Comparison of ENCODE assay signal across 20 mouse cellular contexts in genomic region chr1:179169161-179169560, GRCm38 (mm10).
DNase-seq lines count a peak whose midpoint lies in the region; ATAC-seq and TF ChIP-seq lines count a peak whose summit lies in the region.
"Had no signal": no experiment of that assay in that cellular context is flagged by ENCODE, and none has a peak within 500 bp of the region (broad histone marks: within the 10 kb centered on the region; RNA-seq: fewer than 3 reads in every experiment).

No protein-coding gene starts in this region.

- H3K36me3 ChIP-seq in thymus, adult 2 months (ENCODE audit: control insufficient read depth, insufficient read depth, low read length) = no peaks in the 10 kb centered on the region
- no peaks in the 10 kb centered on the region for H3K36me3 ChIP-seq in heart, embryonic 12.5 days
- H3K36me3 ChIP-seq: forebrain, embryonic 10.5 days; hindbrain, embryonic 12.5 days; limb, embryonic 15.5 days had no signal

- peak; percentile 46 for DNase-seq in cerebellum, adult 11-12 months
- DNase-seq in cerebellum, postnatal 4 days (ENCODE audit: low spot score in 2 of 2) = no peak
- peak; percentile 50 for DNase-seq in cerebellum, adult 9-11 months
- peak; percentile 15 for DNase-seq in thymus, adult 2 months
- DNase-seq in frontal cortex, adult 2 months (ENCODE audit: extremely low spot score in 1 of 2, low spot score in 1 of 2) = no peak
- DNase-seq in right cerebral cortex, adult 18-20 months = no peak
- no peak for DNase-seq in adrenal gland, postnatal 14 days
- DNase-seq: adrenal gland, postnatal 36 days; kidney, adult 11 months; left cerebral cortex, postnatal 4 days; lung, embryonic 14.5 days; midbrain, embryonic 14.5 days; right cerebral cortex, postnatal 14 days had no signal

- no peak for TF ChIP-seq POLR2A in thymus, adult 2 months (IDR thresholded peaks at IDR 0.05; ENCODE audit: control insufficient read depth, extremely low read depth, insufficient read depth, low read length, poor library complexity)

- H3K4me1 ChIP-seq in thymus, adult 2 months (replicated peaks; ENCODE audit: control insufficient read depth, insufficient read depth, low read length) = peaks cover 28% of the 10 kb centered on the region
- H3K4me1 ChIP-seq in heart, embryonic 12.5 days (replicated peaks) = peaks cover 7% of the 10 kb centered on the region
- H3K4me1 ChIP-seq: hindbrain, embryonic 12.5 days; limb, embryonic 15.5 days had no signal

- no peak overlapping the region for H3K4me2 ChIP-seq in heart, embryonic 12.5 days
- H3K4me2 ChIP-seq: hindbrain, embryonic 12.5 days; limb, embryonic 15.5 days; lung, embryonic 14.5 days had no signal

- no peak overlapping the region for H3K4me3 ChIP-seq in thymus, adult 2 months (ENCODE audit: control insufficient read depth, insufficient read depth, low read length)
- H3K4me3 ChIP-seq in heart, embryonic 12.5 days = no peak overlapping the region
- H3K4me3 ChIP-seq: forebrain, embryonic 10.5 days; hindbrain, embryonic 12.5 days; limb, embryonic 15.5 days; megakaryocyte, embryonic 14.5 days had no signal

- no peaks in the 10 kb centered on the region for H3K9me3 ChIP-seq in heart, embryonic 12.5 days (replicated peaks)
- H3K9me3 ChIP-seq: forebrain, embryonic 10.5 days; hindbrain, embryonic 12.5 days; limb, embryonic 15.5 days had no signal

- TF ChIP-seq CTCF in thymus, adult 2 months (IDR thresholded peaks at IDR 0.05; ENCODE audit: borderline replicate concordance, control insufficient read depth, extremely low read depth, insufficient read depth, low read length, poor library complexity) = no peak

- no peak for ATAC-seq in heart, embryonic 12.5 days (ENCODE audit: insufficient number of reproducible peaks, low FRiP score)

- H3K9ac ChIP-seq in heart, embryonic 12.5 days = no peak overlapping the region
- H3K9ac ChIP-seq: hindbrain, embryonic 12.5 days; limb, embryonic 15.5 days; liver, embryonic 14.5 days; lung, embryonic 14.5 days had no signal

- WGBS in thymus, adult 2 months = 35% methylated on average over 10 of the region's 10 CpGs
- 87% methylated on average over 10 of the region's 10 CpGs for WGBS in heart, embryonic 12.5 days

- H3K27me3 ChIP-seq in thymus, adult 2 months (ENCODE audit: control insufficient read depth, insufficient read depth, low read length) = no peaks in the 10 kb centered on the region
- no peaks in the 10 kb centered on the region for H3K27me3 ChIP-seq in heart, embryonic 12.5 days (replicated peaks)
- H3K27me3 ChIP-seq: hindbrain, embryonic 12.5 days; limb, embryonic 15.5 days; megakaryocyte, embryonic 14.5 days had no signal

- H3K27ac ChIP-seq in thymus, adult 2 months (ENCODE audit: control insufficient read depth, insufficient read depth, low read length) = peak overlapping the region; percentile 64; the same call in 1 of the 2 replicates
- no peak overlapping the region for H3K27ac ChIP-seq in heart, embryonic 12.5 days (ENCODE audit: poor library complexity, severe bottlenecking)
- H3K27ac ChIP-seq: forebrain, embryonic 10.5 days; hindbrain, embryonic 12.5 days; limb, embryonic 15.5 days; liver, embryonic 14.5 days; stomach, postnatal 0 days had no signal

Comparison
In these comparisons a context has a peak if more than half of its experiments do, and no peak if none do; other contexts are left out.
1. DNase-seq: peak in cerebellum, adult 11-12 months (single experiment), cerebellum, adult 9-11 months (single experiment) and thymus, adult 2 months (single experiment); none in cerebellum, postnatal 4 days (0 of 2), frontal cortex, adult 2 months (0 of 2), right cerebral cortex, adult 18-20 months (single experiment) and adrenal gland, postnatal 14 days (single experiment).